Mouse (Mus musculus): ENCODE results near the gene Dmac2. TPM values are rescaled to one million over a fixed set of nuclear protein-coding genes. Genes with fewer than 3 reads are reported as not detected.

The Dmac2 gene
- 41.9 and 45.5 TPM in 2 replicates for polyA plus RNA-seq (2012)

- no peak for TF ChIP-seq GATA1 (IDR thresholded peaks at IDR 0.05; ENCODE audit: low read length)
These were observed at the start of gene Dmac2 for GRCm38 (mm10) chr7:25618865-25619721. Dmac2 (plus strand) TSS chr7:25619414.

GRCm38 (mm10) chr7:25575105-25575504 lies 44.1 kb upstream of the Dmac2 start:
- no peak for TF ChIP-seq GATA1 (IDR thresholded peaks at IDR 0.05; ENCODE audit: low read length)

- TF ChIP-seq GATA1 (IDR thresholded peaks at IDR 0.05; ENCODE audit: low read length) = no peak
These were observed 43.3 kb upstream of the Dmac2 start for GRCm38 (mm10) chr7:25575870-25576269.

GRCm38 (mm10) chr7:25579441-25579840 lies 39.8 kb upstream of the Dmac2 start:
- TF ChIP-seq GATA1 (IDR thresholded peaks at IDR 0.05; ENCODE audit: low read length) = no peak

DNA sequence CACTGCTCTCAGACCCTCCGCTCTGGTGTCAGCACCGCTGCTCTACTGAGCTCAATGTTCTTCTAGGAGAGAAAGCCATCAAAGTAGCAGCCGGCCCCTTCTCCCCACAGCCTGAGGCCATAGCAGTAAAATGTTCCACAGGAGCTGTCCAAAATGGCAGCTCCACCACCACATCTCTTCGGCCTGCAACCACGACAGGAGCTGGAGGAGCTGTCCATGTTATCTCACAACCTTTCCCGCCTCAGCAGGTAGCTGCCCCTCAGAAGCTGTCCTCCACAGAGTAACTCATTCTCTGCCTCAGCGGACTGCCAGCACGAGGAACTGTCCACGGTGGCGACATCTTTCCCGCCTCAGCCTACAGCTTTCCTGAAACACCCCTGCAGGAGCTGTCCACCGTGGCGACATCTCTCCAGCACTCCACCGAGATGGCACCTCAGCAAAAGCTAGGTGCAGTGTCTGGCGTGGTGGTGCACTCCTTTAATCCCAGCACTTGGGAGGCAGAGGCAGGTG lies 36.9 kb upstream of the Dmac2 start:
- TF ChIP-seq GATA1 (IDR thresholded peaks at IDR 0.05; ENCODE audit: low read length) = no peak

- TF ChIP-seq GATA1 (IDR thresholded peaks at IDR 0.05; ENCODE audit: low read length) = no peak
These were observed 34.6 kb upstream of the Dmac2 start for GRCm38 (mm10) chr7:25584651-25585050.

DNA sequence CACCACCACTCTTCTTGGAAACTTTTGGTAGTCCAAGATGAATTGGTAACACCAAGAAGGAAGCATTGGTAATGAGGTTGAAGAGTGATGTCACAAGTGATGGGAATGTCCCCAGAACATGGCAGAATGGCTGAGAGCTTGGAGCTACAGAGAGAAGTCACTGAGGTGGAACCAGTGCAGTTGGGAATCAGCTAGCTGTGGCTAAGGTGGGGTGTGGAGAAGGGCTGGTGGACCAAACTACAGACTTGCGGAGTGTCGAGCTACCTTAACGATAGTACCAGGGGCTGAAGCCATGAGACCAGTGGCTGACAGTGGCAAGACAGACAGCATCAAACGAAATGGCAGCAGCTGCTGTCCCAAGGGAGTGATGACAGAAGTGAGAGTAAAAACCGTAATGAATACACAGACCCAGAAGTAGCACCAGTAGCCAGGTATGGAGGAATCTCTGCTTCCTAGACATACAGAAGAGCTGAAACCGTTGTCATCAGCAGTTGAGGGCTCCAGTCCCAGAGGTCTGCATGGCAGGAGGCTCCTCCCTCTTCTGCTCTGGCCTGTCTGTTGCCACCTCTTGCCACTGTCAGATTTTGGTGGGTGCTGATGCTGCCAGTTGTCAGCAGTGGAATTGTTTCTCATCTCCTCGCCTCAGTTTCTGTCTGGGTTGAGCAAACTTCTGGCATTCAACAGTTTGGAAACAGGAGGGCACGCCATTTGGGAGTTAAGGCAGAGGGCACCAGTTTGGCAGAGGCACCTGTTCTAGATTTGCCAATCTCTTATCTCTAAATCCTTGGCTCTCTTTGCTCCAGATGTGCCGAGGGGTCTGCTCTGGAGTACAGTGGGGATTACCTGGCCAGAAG lies 33.6 kb upstream of the Dmac2 start:
- no peak for TF ChIP-seq GATA1 (IDR thresholded peaks at IDR 0.05; ENCODE audit: low read length)

DNA sequence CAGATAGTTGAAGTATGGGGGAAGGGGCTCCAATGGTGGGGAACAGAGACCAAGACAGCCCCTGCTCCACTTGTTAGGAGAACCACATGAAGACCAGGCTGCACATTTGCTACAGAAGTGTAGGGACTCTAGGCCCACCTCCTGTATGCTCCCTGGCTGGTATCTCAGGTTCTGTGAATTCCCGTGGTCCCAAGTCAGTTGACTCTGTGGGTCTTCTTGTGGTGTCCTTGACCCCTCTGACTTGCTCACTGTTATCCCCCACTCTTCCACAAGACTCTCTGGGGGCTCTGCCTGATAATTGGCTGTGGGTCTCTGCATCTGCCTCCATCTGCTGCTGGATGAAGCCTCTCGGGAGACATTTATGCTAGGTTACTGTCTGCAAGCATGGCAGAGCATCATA lies 28.0 kb upstream of the Dmac2 start:
- no peak for TF ChIP-seq GATA1 (IDR thresholded peaks at IDR 0.05; ENCODE audit: low read length)

- no peak for TF ChIP-seq GATA1 (IDR thresholded peaks at IDR 0.05; ENCODE audit: low read length)
These were observed 25.4 kb upstream of the Dmac2 start for GRCm38 (mm10) chr7:25593859-25594258.

DNA sequence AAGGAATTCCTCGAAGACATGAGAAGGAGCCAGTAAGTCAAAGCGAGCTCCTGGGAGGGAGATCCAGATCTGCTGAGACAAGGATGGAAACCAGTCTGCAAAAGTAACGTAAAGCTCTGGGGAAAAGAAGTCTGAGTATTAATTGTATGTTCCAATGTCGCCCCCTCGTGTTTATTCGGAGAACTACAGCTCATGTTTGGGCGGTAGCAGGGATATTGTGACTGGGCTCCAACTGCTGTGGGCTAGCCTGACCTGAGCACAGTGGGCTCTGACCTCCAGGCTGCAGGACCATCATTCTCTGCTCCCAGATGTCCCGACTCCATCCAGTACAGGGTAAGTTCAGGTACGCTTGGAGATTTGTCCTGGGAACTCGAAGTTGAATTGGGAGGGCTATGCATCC lies 19.6 kb upstream of the Dmac2 start:
- TF ChIP-seq GATA1 (IDR thresholded peaks at IDR 0.05; ENCODE audit: low read length) = no peak

DNA sequence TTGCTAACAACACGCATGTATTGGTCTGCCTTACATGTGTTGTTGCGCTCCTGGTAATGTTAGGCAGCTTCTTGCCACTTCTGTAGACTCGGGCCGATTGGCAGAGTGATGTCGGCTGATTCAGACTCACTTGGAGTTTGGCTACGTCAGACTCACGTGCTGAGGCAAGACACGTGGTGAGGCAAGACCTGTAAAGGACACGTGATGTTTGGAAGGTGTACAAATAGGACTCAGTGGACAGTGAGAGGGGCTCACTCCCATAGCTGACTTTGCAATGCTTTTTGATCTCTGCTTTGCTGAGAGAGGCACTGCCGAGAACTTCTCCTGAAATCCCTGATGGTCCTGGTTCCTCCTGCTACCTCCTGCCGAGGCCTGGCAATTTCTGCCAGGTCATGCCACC lies 18.5 kb upstream of the Dmac2 start:
- no peak for TF ChIP-seq GATA1 (IDR thresholded peaks at IDR 0.05; ENCODE audit: low read length)

- no peak for TF ChIP-seq GATA1 (IDR thresholded peaks at IDR 0.05; ENCODE audit: low read length)
These were observed 17.9 kb upstream of the Dmac2 start for GRCm38 (mm10) chr7:25601346-25601745.

GRCm38 (mm10) chr7:25606625-25607063 lies 12.6 kb upstream of the Dmac2 start:
- TF ChIP-seq GATA1 (IDR thresholded peaks at IDR 0.05; ENCODE audit: low read length) = no peak

GRCm38 (mm10) chr7:25607196-25607595 lies 12.0 kb upstream of the Dmac2 start:
- TF ChIP-seq GATA1 (IDR thresholded peaks at IDR 0.05; ENCODE audit: low read length) = no peak

DNA sequence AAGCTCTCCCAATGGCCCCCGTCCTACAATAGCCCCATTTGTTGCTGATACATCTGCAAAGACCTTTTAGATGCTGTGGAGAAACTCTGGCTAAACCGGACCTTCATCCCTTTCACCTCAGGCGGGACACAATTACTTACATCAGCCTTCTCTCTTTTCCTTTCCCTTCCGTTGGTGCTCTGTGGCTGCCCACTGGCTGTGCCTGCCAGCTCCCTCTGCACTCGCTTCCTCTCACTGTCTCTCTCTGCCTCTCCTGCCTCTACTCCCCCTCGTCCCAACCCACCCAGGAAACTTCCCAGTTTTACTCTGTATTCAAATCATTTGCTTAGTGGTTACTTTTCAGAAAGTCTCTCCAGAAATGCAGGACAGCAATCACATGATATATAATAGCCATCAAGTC lies 9.2 kb upstream of the Dmac2 start:
- no peak for TF ChIP-seq GATA1 (IDR thresholded peaks at IDR 0.05; ENCODE audit: low read length)

GRCm38 (mm10) chr7:25611501-25611900 lies 7.7 kb upstream of the Dmac2 start:
- no peak for TF ChIP-seq GATA1 (IDR thresholded peaks at IDR 0.05; ENCODE audit: low read length)

All from G1E-ER4 (cell line).